ENCODE assay signal across 13 mouse cellular contexts in genomic region chr13:101905909-101906676, GRCm38 (mm10).
DNase-seq lines count a peak whose midpoint lies in the region; ATAC-seq lines count a peak whose summit lies in the region.
"Had no signal": no experiment of that assay in that cellular context is flagged by ENCODE, and none has a peak within 500 bp of the region (broad histone marks: within the 10 kb centered on the region; RNA-seq: fewer than 3 reads in every experiment).

No protein-coding gene starts in this region.

- peak; percentile 45 for DNase-seq in limb, embryonic 11.5 days (ENCODE audit: low spot score)
- DNase-seq in limb, embryonic 10.5 days (ENCODE audit: low spot score), result no peak
- DNase-seq in embryonic facial prominence, embryonic 11.5 days (ENCODE audit: low spot score), result peak; percentile 85
- DNase-seq in kidney, adult 11 months, result no peak
- no peak for DNase-seq in spleen, postnatal 36 days (ENCODE audit: low spot score in 2 of 2)
- DNase-seq: adrenal gland, adult 2 months; heart, adult 2 months; liver; thymus, postnatal 36 days had no signal

- no peaks in the 10 kb centered on the region for H3K4me1 ChIP-seq in limb, embryonic 11.5 days (ENCODE audit: control insufficient read depth, insufficient read depth, low read length)
- peaks cover 19% of the 10 kb centered on the region for H3K4me1 ChIP-seq in limb, embryonic 10.5 days
- H3K4me1 ChIP-seq in embryonic facial prominence, embryonic 11.5 days (ENCODE audit: control insufficient read depth, insufficient read depth, low read length), result no peaks in the 10 kb centered on the region
- peaks cover 18% of the 10 kb centered on the region for H3K4me1 ChIP-seq in limb, embryonic 13.5 days
- H3K4me1 ChIP-seq: kidney, embryonic 15.5 days had no signal

- H3K4me2 ChIP-seq in limb, embryonic 11.5 days (ENCODE audit: low read depth, severe bottlenecking), result no peak overlapping the region
- no peak overlapping the region for H3K4me2 ChIP-seq in embryonic facial prominence, embryonic 11.5 days (ENCODE audit: low read depth, low read length)
- no peak overlapping the region for H3K4me2 ChIP-seq in limb, embryonic 13.5 days (replicated peaks)
- H3K4me2 ChIP-seq: kidney, embryonic 15.5 days had no signal

- no peaks in the 10 kb centered on the region for H3K9me3 ChIP-seq in limb, embryonic 11.5 days (ENCODE audit: control insufficient read depth, low read length)
- H3K9me3 ChIP-seq in limb, embryonic 10.5 days (replicated peaks), result no peaks in the 10 kb centered on the region
- no peaks in the 10 kb centered on the region for H3K9me3 ChIP-seq in embryonic facial prominence, embryonic 11.5 days (replicated peaks; ENCODE audit: control insufficient read depth, low read length)
- 0 out of 2 replicates have a peak, but pooled peaks cover 2% of the 10 kb centered on the region for H3K9me3 ChIP-seq in limb, embryonic 13.5 days
- H3K9me3 ChIP-seq: kidney, embryonic 15.5 days had no signal

- 50% methylated on average over 7 of the region's 7 CpGs for WGBS in limb, embryonic 11.5 days
- whole genome bisulfite sequencing in limb, embryonic 10.5 days, result 64% methylated on average over 7 of the region's 7 CpGs
- 63% methylated on average over 7 of the region's 7 CpGs for WGBS in embryonic facial prominence, embryonic 11.5 days
- 40% methylated on average over 7 of the region's 7 CpGs for WGBS in limb, embryonic 13.5 days

- H3K27me3 ChIP-seq in limb, embryonic 11.5 days (ENCODE audit: control insufficient read depth, insufficient read depth, low read length), result no peaks in the 10 kb centered on the region
- no peaks in the 10 kb centered on the region for H3K27me3 ChIP-seq in limb, embryonic 10.5 days (ENCODE audit: low read depth, poor library complexity, severe bottlenecking)
- no peaks in the 10 kb centered on the region for H3K27me3 ChIP-seq in embryonic facial prominence, embryonic 11.5 days (ENCODE audit: control insufficient read depth, insufficient read depth, low read length)
- peaks cover 7% of the 10 kb centered on the region for H3K27me3 ChIP-seq in limb, embryonic 13.5 days
- H3K27me3 ChIP-seq: kidney, embryonic 15.5 days had no signal

- no peak overlapping the region for H3K9ac ChIP-seq in limb, embryonic 11.5 days (ENCODE audit: low read length)
- H3K9ac ChIP-seq in embryonic facial prominence, embryonic 11.5 days (replicated peaks; ENCODE audit: low read length), result no peak overlapping the region
- H3K9ac ChIP-seq in limb, embryonic 13.5 days, result no peak overlapping the region
- H3K9ac ChIP-seq: kidney, embryonic 15.5 days had no signal

- H3K27ac ChIP-seq in limb, embryonic 11.5 days (replicated peaks; ENCODE audit: low read depth, low read length), result no peak overlapping the region
- H3K27ac ChIP-seq in limb, embryonic 10.5 days, result no peak overlapping the region
- H3K27ac ChIP-seq in embryonic facial prominence, embryonic 11.5 days (replicated peaks; ENCODE audit: low read depth, low read length), result no peak overlapping the region
- H3K27ac ChIP-seq in limb, embryonic 13.5 days, result no peak overlapping the region
- H3K27ac ChIP-seq: heart, adult 2 months; kidney, embryonic 15.5 days had no signal

- H3K36me3 ChIP-seq in limb, embryonic 11.5 days (ENCODE audit: control insufficient read depth, insufficient read depth, low read length), result no peaks in the 10 kb centered on the region
- H3K36me3 ChIP-seq in limb, embryonic 10.5 days, result no peaks in the 10 kb centered on the region
- no peaks in the 10 kb centered on the region for H3K36me3 ChIP-seq in embryonic facial prominence, embryonic 11.5 days (replicated peaks; ENCODE audit: control insufficient read depth, insufficient read depth, low read depth, low read length)
- no peaks in the 10 kb centered on the region for H3K36me3 ChIP-seq in limb, embryonic 13.5 days
- H3K36me3 ChIP-seq: kidney, embryonic 15.5 days had no signal

- no peak overlapping the region for H3K4me3 ChIP-seq in limb, embryonic 11.5 days (ENCODE audit: low read depth, low read length)
- no peak overlapping the region for H3K4me3 ChIP-seq in limb, embryonic 10.5 days
- no peak overlapping the region for H3K4me3 ChIP-seq in embryonic facial prominence, embryonic 11.5 days (ENCODE audit: low read depth, low read length)
- H3K4me3 ChIP-seq in limb, embryonic 13.5 days, result no peak overlapping the region
- H3K4me3 ChIP-seq: heart, adult 2 months; kidney, embryonic 15.5 days had no signal

- ATAC-seq in limb, embryonic 11.5 days (ENCODE audit: insufficient number of reproducible peaks, low FRiP score, low TSS enrichment, low read depth), result peak; percentile 70; the same call in 1 of the 2 replicates
- peak; percentile 88 for ATAC-seq in embryonic facial prominence, embryonic 11.5 days (replicated peaks; ENCODE audit: insufficient number of reproducible peaks, low FRiP score, low TSS enrichment, low read depth)
- ATAC-seq in frontal cortex, adult (ENCODE audit: low TSS enrichment), result peak; percentile 92
- ATAC-seq in limb, embryonic 13.5 days (ENCODE audit: low FRiP score, low read depth), result peak; percentile 89
- no peak for ATAC-seq in granulocyte monocyte progenitor cell, adult 5-6 weeks (replicated peaks; ENCODE audit: poor library complexity, severe bottlenecking)

Comparison
In these comparisons a context has a peak if more than half of its experiments do, and no peak if none do; other contexts are left out.
1. DNase-seq: peak in limb, embryonic 11.5 days (single experiment) and embryonic facial prominence, embryonic 11.5 days (single experiment); none in limb, embryonic 10.5 days (single experiment), kidney, adult 11 months (single experiment) and spleen, postnatal 36 days (0 of 2).